Mouse (Mus musculus) T-helper 17 cell (primary cell): ENCODE results near the gene Xpo5.

Experiments used
- in situ Hi-C, 2 experiments: fragments of 300-600 bp; cut with MboI, MseI; formaldehyde crosslinking; loops; 1 replicate in 1 of 2; 2 replicates in 1 of 2; pipeline ENCODE4 v1.15.1; 2025; ENCODE audit warnings: high pct_unique_total_duplicates in 2 of 2

The Xpo5 gene

DNA sequence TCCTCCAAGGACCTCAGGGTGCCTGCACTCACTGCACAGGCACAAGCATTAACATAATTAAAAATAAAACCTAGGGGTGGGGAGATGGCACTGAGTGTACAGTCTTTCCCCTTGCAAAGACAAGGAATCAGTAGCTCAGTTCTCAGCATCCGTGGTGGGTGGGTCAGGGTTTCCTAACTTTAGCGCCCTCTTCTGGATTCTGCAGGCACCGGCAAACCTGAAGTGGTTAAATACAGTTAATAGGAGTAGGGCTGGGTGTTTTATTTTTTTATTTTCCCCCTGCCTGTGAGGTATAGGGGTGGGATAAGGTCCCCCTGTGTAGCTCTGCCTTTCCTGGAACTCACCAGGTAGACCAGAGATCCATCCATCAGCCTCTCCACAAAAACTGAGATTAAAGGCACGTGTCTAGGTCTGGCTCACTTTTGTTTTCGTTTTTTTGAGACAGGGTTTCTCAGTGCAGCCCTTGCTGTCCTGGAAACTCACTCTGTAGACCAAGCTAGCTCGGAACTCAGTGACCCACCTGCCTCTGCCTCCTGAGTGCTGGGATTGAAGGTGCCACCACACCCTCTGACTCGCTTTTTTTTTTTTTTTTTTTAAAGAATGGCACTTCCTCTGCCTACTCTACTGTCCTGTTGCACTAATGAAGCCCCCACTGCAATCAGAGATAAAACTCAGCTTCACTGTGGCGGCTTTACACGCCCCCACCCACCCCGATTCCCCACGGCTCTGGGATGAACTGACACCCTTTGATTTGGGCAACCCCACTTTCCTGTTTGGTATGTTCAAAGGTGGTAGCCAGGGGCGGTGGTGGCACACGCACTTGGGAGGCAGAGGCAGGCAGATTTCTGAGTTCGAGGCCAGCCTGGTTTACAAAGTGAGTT lies 50.2 kb downstream of the Xpo5 start:
- in situ Hi-C loops, result no loop called here

DNA sequence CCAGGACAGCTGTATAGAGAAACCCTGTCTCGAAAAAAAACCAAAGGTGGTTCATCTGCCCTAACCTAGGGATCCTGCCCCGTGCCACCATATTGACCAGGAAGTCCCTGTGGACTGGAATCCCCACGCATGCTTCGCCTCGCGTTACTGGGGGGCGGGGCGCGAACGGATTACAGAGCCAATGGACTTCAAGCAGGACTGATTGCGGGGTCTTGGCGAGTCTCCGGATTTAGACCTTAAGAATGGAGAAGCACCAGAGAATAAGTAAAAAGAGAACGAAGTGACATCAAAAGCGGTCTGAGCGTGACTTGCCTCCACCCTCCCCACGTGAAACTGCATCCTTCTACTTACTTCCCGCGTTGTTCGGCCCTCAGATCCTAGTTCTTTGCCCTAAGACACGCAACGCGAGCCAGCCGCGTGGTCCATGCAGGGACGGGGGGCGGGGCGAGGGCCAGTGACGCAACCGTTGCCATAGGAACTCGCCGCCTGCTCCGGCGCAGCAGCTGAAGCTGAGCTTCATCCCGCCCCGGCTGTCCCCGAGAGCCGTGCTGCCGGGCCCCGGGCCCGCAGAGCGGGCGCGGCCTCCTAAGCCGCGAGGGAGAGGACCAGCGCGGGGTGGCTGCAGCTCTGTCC lies 51.0 kb downstream of the Xpo5 start, which contains the start of gene Lrrc73:
Gene Lrrc73, plus strand, starts transcription at position 80 of the 633 bp plus-strand sequence.
- in situ Hi-C loops, result no loop called here

DNA sequence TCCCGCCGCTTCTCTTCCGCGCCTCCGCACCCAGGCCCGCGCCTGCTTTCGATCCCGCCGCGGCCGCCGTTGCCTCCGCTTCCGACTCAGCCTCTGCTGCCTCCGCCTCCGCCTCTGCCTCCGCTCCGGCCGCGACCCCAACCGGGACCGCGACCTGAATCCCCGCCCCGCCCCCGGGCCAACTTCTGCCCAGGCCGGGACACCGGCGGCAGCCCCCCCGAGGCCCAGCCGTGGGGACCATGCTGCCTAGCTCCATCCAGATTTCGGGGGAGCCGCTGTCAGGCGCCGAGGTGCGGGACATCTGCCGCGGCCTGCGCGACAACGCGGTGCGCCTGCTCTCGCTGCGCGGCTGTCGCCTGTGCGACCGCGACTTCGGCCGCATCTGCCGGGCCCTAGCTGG lies 51.5 kb downstream of the Xpo5 start:
- in situ Hi-C loops, result no loop called here

DNA sequence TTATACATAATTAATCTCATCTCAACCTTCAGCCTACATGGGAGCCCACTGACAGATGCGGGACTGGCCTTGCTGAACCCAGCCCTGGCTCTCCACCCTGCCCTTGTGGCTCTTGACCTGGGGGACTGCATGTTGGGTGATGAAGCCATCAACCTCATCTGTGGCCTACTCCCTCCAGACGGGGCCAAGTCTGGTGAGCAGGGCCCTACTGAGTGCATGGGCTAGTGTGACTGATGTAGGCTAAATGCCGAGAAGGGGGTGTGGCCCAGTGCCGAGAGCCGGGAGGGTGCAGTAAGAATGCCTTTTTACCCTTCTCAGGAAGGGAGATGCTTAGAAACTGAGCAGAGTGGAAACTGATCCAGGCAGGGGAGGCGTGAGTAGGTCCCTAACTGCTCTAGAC lies 52.6 kb downstream of the Xpo5 start:
- in situ Hi-C loops, result no loop called here

DNA sequence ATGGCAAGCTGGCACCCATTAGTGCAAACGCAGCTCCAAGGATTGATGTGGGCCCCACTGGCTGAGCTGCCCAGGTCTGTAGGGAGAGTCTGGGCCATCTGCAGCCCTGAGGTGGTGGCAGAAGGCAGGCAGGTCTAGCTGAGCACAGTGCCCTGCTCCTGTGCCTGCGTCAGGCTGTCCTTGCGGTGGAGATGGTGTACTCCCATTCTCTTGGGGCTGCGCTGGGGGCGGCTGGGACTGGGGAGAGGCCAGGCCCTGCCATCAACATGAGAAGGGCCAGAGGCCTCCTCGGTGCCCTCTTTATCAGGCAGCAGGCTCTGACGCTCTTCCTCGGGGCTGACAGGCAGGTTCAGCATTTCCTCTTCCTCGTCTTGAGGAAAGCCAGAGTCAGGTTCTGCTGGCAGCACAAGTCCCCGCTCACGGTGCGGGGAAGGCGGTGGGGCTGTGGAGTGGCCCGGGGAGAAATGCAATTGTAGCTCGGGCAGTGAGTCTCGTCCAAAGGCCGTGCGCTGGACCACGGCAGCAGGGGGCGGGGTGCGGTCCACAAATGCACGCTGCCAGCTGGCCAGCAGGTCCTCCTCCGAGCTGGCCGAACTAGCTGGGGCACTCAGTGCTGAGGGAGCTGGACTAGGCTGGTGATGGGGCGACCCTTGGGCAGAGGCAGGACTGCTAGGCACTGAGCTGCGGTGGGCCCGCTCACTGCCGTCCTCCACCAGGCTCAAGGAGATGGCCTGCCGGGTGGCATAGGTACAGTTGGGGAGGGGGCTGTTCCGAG lies 55.9 kb downstream of the Xpo5 start:
- in situ Hi-C loops, result no loop called here

DNA sequence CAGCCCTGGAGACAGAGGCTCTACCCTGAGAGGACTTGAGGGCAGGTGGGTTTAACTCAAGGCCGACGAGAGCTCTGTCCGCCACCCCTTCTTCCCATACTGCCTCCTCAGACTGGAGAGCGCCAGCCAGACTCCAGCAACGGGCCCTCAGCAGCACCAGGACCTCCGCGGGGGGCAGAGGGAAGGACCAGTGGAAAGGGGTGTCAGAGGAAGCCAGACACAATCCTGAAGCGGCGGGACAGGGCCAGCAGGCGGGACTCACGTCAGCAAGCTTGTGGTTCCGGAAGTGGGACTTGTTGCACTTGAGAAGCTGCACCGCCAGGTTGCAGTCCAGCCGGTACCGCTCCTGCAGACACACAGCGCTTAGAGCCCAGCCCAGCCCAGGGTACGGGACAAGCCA lies 57.1 kb downstream of the Xpo5 start:
- in situ Hi-C loops, result no loop called here

DNA sequence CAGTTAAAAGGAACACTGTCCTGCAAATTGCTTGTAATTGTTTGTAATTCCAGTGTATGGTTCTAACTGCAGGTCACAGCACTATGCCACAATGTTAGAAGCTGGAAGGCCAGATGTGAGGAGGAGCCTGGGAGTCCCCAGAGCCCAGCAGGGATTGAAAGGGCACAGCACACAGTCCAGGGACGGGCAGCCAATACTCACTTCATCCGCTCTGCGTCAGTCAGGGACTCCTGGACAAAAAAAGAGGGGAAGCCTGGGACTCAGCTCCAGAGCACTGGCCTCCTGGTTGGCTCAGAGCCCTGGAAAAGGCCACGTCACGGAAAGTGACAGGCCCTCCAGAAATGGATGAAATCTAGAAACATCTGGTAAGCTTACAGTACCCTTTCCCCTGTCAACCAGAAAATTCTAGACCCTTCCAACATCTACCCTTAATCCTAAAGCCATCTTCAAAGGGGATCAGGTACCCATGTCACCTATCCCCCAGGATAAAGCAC lies 59.7 kb downstream of the Xpo5 start:
- in situ Hi-C loops, result no loop called here

DNA sequence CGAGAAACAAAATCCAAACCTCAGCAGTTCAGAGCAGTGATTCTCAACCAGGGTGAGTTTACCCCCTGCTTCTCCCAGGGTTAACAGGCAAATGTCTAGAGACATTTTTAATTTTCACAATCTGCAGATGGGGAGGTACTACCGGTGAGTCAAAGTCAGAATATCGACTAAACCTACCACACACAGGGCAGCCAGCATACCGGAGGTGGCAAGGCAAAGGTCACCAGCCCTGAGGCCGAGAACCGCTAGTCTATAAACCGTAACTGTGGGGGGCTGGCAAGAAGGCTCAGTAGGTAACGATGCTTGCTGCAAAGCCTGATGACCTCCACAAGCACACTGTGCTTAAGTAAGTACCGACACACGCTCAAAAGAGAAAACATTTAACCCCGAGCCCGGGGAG lies 62.9 kb downstream of the Xpo5 start:
- in situ Hi-C loops, result no loop called here

DNA sequence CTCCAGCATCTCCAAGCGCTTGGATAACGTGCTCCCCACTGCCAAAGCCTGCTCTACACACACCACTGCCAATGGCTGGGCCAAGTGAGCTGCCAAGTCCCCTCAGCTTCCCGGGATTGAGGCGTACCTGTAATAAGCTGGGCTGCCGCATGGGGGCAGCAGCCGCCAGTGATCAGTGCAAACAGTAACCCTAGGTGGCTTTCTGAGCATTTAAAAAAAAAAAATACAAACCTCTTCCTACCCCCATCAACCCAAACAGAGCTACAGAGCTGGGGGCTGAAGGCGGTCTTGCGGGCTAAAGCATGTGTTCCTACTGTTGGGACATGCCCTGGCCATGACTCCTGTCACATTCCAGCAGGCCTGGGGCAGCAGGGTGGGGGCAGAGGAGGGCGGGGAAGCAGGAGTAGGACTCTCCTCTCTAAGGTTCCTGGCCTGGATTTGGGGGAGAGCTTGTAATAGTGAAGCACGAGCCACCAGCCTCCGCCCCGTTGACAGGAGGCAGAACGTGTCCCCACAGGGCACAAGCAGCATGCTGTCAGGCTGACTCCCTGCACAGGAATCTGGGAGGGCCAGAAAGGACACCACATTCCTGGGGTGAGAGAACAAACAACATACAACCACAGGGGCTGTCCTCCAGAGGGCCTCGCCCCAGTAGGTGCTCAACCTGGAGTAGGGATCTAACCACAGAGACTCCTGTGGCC lies 63.5 kb downstream of the Xpo5 start:
- in situ Hi-C loops, result no loop called here

DNA sequence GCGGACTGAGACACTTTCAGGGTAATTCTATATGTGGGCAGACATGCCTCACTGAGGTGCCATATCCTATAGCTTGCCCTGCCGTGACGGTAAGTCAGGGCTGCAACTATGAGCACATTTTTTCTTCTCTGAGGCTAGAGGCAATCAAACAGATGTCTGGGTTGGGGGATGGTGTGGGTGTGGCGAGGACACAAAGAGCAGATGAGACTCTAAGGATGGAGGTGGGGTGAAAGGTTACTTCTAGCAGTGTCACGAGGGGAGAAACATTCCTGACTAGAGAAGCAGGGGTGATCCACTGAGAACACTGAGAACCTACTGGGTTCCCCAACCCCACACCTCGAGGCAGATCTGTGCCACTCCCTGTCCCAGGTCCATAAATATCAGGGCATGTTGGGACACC lies 64.4 kb downstream of the Xpo5 start:
- in situ Hi-C loops, result no loop called here

DNA sequence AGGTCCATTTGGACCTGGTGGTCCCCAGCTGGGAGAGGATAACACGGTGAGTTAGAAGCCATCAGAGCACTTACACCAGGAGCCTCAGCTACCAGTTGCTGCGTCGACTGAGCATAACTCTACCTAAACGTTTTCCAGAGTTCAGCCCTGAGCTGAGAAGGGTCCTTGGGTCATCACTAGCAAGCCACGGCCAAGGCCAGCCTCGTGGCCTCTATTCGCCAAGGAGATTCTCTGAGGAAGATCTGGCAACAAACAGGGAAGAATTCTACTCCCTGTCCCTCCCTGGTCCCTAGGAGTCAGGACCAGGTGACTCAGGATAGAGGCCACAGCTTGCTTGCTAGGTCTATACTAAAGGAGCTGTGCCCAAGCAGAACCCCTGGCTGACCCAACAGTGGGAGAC lies 64.9 kb downstream of the Xpo5 start:
- in situ Hi-C loops, result no loop called here

DNA sequence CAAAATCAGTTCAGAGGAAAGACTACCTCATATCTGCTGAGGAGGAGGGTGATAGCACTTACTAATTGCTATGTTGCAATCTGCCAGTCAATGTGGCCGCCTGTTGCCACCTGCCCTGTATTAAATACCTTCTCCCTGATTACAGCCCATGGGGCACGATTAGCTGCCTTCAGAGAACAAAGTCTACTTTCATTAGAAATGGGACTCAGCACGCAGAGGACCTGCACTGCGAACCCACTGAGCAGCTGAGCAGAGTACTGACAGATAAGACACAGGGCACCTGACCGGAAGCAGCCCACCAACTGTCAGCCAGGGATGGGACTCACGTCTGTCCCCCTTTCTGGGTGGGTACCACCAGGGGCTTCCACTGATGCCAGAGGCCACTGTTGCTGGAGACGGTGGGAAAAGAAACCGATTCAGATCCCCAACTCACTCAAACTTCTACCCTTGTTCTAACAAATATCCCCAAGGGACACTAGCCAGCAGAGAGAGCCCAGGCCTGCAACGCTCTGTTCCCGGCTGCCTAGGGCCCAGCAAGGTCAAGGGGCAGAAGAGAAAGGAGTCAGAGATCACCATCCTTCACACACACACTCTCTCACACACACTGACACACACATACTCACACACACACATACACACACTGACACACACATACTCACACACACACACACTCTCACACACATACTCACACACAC lies 65.6 kb downstream of the Xpo5 start:
- in situ Hi-C loops, result no loop called here

DNA sequence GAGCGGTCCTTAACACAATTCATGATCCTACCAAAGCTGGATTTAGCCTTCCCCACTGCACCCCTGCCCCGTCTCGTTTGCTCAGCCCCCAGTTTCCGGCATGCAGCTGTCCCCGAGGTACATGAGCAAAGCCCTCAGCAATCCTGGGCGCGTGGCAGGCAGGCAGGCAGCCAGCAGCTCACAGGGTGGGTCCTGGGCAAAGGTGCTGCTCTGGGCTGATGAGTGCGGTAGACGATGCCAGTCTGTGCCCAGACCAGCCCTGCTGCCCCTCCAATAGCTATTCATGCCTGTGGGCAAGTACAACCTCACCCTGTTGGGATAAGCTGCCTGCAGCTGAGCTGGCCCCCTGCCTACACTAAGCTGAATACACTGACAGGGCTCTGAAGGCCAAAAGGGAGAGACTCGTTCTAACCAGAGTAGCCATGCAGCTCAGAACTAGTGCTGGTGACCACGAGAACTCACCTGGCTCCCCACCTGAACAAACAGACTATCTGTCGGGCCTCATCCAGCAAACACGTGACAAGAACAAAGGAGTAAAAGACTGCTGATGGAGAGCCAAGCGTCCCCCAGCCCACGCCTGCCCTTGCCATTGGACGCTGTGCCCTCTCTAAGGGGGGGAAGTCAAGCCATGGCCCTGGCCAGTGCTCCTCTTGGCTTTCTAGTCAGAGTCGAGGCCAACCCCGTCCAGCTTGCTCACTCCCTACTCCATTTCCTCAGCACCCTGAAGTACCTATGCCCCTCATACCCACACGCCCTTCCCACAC lies 67.4 kb downstream of the Xpo5 start:
- in situ Hi-C loops, result no loop called here

DNA sequence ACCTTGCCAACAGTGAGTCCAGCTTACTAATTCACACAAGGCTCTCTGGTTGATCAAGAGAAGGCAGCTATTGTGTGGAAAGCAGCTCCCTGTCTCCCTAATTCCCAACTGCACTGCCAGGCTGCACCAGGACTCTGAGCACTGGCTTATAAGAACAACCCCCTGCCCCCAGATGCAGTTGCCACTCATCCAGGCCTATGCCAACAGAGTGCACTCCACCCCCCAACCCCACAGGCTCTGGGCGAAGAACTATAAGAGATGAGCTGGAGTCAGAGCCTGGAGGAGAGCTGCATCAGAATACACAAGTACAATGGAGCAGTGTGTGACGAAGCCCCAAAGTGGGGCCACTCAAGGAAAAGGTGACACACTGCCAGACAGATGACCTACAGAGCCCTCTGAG lies 69.5 kb downstream of the Xpo5 start:
- in situ Hi-C loops, result no loop called here

DNA sequence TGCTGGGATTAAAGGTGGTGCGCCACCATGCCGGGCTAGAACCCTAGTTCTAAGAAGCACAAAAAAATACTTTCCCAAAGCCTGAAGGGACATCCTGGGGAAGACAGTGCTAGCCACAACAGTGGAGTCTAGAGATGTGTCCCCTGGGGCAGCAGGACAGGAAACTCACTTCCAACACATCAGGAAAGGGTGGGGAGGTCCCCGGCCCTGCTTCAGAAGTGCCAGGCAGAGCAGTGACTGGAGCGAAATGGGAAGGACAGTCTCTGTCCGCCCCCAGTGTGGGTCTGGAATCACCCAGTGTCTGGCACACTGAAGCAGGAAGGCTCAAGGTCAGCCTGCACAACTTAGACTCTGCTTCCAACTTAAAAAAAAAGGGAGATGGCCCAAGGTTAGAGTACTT lies 70.1 kb downstream of the Xpo5 start:
- in situ Hi-C loops, result no loop called here

DNA sequence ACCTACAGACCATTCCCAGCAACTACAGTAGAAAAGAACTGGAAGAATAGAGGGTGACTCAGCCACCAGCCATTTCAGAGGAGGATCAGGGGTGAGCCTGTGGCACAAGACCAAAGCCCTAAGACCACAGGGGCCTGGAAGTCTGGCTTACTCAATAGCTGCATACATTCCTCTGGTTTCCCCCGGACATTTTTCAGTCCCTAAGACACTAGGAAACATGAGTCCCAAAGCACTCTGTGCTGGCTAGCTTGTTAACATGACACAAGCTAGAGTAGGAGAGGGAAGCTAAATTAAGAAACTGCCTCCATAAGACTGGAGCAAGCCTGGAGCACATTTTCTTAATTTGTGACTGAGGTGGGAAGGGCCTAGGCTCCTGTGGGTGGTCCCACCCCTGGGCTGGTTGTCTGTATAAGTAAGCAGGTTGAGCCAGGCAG lies 71.2 kb downstream of the Xpo5 start:
- in situ Hi-C loops, result no loop called here

DNA sequence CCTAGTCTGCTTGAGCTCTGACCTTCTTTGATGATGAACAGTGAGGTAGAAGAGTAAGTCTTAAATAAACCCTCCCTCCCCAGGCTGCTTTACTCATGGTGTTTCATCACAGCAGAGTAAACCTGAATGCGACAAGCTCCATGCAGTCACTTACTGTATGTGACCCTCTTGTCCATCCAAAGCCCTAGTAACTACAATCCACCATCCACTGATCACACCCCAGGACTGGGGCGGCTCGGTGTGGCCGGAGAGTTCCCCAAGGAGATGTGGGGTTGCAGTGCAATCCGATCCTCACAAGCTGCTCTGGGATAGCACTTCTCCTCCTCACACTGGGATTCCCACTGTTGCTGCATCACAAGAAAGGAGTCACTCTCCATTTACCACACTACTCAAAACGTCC lies 71.9 kb downstream of the Xpo5 start:
- in situ Hi-C loops, result no loop called here

DNA sequence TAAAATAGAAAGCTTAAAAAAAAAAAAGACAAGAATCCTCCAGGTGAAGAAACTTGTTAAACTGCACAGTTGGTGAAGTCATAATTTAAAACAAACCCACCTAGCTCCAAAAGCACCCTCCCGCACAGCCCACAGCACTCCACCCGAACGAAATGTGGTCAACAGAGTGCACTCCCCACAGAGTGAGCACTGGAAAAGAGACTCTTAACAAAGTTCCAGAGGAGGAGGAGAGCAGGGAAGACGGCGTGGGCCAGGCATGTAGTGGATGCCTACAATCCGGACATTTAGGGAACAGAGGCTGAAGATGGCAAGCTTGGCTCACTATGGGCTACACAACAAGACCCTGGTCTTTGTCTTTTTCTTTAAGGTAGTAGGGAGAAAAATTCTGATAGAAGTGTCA lies 72.5 kb downstream of the Xpo5 start:
- in situ Hi-C loops, result no loop called here

DNA sequence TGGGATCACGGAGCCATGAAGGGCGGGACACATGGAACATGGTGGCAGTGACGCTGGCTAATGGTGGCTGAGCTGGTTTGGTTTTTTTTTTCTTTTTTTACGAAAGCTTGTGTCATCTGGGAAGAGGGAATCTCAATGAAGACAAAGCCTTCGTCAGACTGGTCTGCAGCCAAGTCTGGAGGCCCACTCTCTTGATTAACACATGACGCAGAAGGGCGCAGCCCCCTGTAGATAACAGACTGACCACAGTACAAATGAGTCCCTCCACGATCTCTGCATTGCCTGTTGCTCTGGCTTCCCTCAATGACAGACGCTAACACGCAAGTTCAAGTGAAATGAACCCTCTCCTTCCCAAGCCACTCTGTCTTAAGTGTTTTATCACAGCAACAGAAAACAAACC lies 72.9 kb downstream of the Xpo5 start:
- in situ Hi-C loops, result no loop called here

DNA sequence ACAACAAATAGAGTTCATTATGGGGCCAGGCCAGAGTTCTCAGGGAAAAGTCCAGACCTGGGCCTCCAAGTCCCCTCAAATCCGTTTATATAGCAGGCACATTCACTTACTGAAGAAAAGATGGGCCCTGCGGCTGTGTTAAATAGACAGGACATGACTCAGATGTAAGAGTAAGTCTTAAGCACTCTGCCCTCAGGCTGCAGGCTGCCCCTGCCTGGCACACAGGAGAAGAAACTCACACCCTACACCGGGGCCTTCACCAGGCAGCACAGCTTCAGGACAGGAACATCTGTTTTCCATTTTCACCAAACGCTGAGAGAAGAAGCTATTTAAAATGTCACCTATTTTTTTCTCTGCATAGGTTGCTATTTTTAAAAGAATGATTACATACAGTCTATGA lies 75.0 kb downstream of the Xpo5 start:
- in situ Hi-C loops, result no loop called here
